Mouse (Mus musculus) liver, embryonic 14.5 days (tissue): ENCODE data around the gene Lcn3. TPM values are rescaled to one million over a fixed set of nuclear protein-coding genes. Genes with fewer than 3 reads are reported as not detected.

Source experiments
- ATAC-seq: fragments of 200-750 bp; cut with Nextera tagmentation; 2 replicates; pipeline ENCODE4 v1.8.0; 2017; ENCODE audit warnings: moderate number of reproducible peaks, mild to moderate bottlenecking, moderate library complexity; ENCODE audit not compliant: insufficient read depth
- DNase-seq, 3 experiments: peaks; one replicate each; pipeline ENCODE4 v3.0.0-alpha.2; 2012 to 2013; ENCODE audit warnings: low read depth in 3 of 3, low spot score in 3 of 3
- H3K27ac ChIP-seq: fragments of 300-500 bp; sonication (generic); 2 replicates; pipeline ENCODE4 v1.5.1; 2014; ENCODE audit warnings: moderate library complexity, mild to moderate bottlenecking, control low read depth, inconsistent platforms
- H3K27me3 ChIP-seq: fragments of 300-500 bp; sonication (generic); 2 replicates; pipeline ENCODE4 v1.6.1; 2014; ENCODE audit warnings: mild to moderate bottlenecking, low read length, moderate library complexity; ENCODE audit not compliant: control insufficient read depth, insufficient read depth
- H3K36me3 ChIP-seq: fragments of 300-500 bp; sonication (generic); replicated peaks from 2 replicates; pipeline ENCODE4 v1.6.1; 2014; ENCODE audit warnings: low read depth; ENCODE audit not compliant: control insufficient read depth, insufficient read depth
- H3K4me1 ChIP-seq, 2 experiments: fragments of 200-500 bp in 1 of 2; fragments of 300-500 bp in 1 of 2; sonication (generic) in 1 of 2; replicated peaks; 2 replicates each; pipeline ENCODE4 v1.6.1; 2012 to 2014; ENCODE audit warnings: antibody characterized with exemption in 1 of 2, inconsistent platforms in 1 of 2, low read length in 1 of 2; ENCODE audit not compliant: control insufficient read depth in 2 of 2, insufficient read depth in 2 of 2
- H3K4me2 ChIP-seq: fragments of 300-500 bp; sonication (generic); 2 replicates; pipeline ENCODE4 v1.6.1; 2014; ENCODE audit warnings: low read depth, mild to moderate bottlenecking, control low read depth, moderate library complexity
- H3K4me3 ChIP-seq, 2 experiments: fragments of 200-500 bp in 1 of 2; fragments of 300-500 bp in 1 of 2; sonication (generic) in 1 of 2; 2 replicates each; pipeline ENCODE4 v1.5.1; 2012 to 2014; ENCODE audit warnings: low read depth in 2 of 2, low read length in 2 of 2, mild to moderate bottlenecking in 2 of 2, control low read depth in 1 of 2, inconsistent platforms in 1 of 2, moderate library complexity in 1 of 2; ENCODE audit not compliant: insufficient read depth in 1 of 2
- H3K9ac ChIP-seq: fragments of 300-500 bp; sonication (generic); replicated peaks from 2 replicates; pipeline ENCODE4 v1.6.1; 2014; ENCODE audit warnings: mild to moderate bottlenecking, control low read depth, moderate library complexity
- H3K9me3 ChIP-seq: fragments of 300-500 bp; sonication (generic); 2 replicates; pipeline ENCODE4 v1.6.1; 2016; ENCODE audit warnings: low read length, mixed read lengths; ENCODE audit not compliant: control insufficient read depth
- CTCF ChIP-seq: IDR thresholded peaks from 2 replicates; pipeline ENCODE4 v1.5.1; 2016; ENCODE audit warnings: antibody characterized with exemption, low read depth, control low read depth
- EP300 ChIP-seq: IDR thresholded peaks from 2 replicates; pipeline ENCODE4 v1.6.1; 2016; ENCODE audit warnings: antibody characterized with exemption, low read depth
- WGBS: fragments of 180-500 bp; shearing (Covaris S2); extraction: QIAGEN DNeasy Blood & Tissue Kit; methylation state at CpG from one replicate; pipeline ENCODE4 v1.1.7; 2014; ENCODE audit not compliant: insufficient replicate concordance; 5-methylcytosine and 5-hydroxymethylcytosine counted together
- polyA plus RNA-seq, 2 experiments: library from polyadenylated mRNA; depleted of rRNA in 1 of 2; stranded (reverse) in 1 of 2; unstranded in 1 of 2; fragments of >200 nt; fragmentation: Nextera tagmentation in 1 of 2; extraction: Ambion mirVana in 1 of 2; gene quantifications; 2 replicates each; pipeline versions ENCODE4 v1.2.1 to v1.2.3; 2012 to 2014

Gene Lcn3
- polyA plus RNA-seq, 2 experiments, result not detected

GRCm38 (mm10) chr2:25775991-25776390 lies 10.6 kb downstream of the Lcn3 start:
- DNase-seq, result no peak
- H3K9ac ChIP-seq, result no peak overlapping the region
- no peak for ATAC-seq
- H3K9me3 ChIP-seq, result no peaks in the 10 kb centered on the region
- no peaks in the 10 kb centered on the region for H3K4me1 ChIP-seq
- H3K27me3 ChIP-seq, result no peaks in the 10 kb centered on the region
- H3K27ac ChIP-seq, result no peak overlapping the region
- H3K36me3 ChIP-seq, result no peaks in the 10 kb centered on the region
- H3K4me3 ChIP-seq, result no peak overlapping the region
- WGBS, result 57% methylated on average over 3 of the region's 3 CpGs
- no peak for TF ChIP-seq EP300
- TF ChIP-seq CTCF, result no peak
- H3K4me2 ChIP-seq, result no peak overlapping the region

- ATAC-seq, result no peak
- 61% methylated on average over 1 of the region's 1 CpGs for WGBS
These were observed 11.3 kb downstream of the Lcn3 start, which contains the start of gene Lcn11 for GRCm38 (mm10) chr2:25776717-25777116. Gene Lcn11, plus strand, starts transcription at chr2:25777017.

GRCm38 (mm10) chr2:25779076-25779475 lies 13.7 kb downstream of the Lcn3 start:
- no peak overlapping the region for H3K4me3 ChIP-seq
- H3K36me3 ChIP-seq, result no peaks in the 10 kb centered on the region
- no peaks in the 10 kb centered on the region for H3K4me1 ChIP-seq
- no peak overlapping the region for H3K27ac ChIP-seq
- WGBS, result 70% methylated on average over 9 of the region's 9 CpGs
- H3K4me2 ChIP-seq, result no peak overlapping the region
- no peak overlapping the region for H3K9ac ChIP-seq
- ATAC-seq (no peak), DNase-seq (no peak)
- H3K9me3 ChIP-seq, result no peaks in the 10 kb centered on the region
- no peaks in the 10 kb centered on the region for H3K27me3 ChIP-seq
- TF ChIP-seq CTCF (no peak), EP300 (no peak)

More at GRCm38 (mm10) chr2:25776717-25777116, 11.3 kb downstream of the Lcn3 start, which contains the start of gene Lcn11:
- Histone ChIP-seq H3K9me3 (no peaks in the 10 kb centered on the region), H3K27ac (no peak within 1 kb of the TSS), H3K36me3 (no peaks in the 10 kb centered on the region), H3K27me3 (no peaks in the 10 kb centered on the region), H3K9ac (no peak within 1 kb of the TSS), H3K4me3 (no peak within 1 kb of the TSS), H3K4me1 (no peaks in the 10 kb centered on the region), H3K4me2 (no peak within 1 kb of the TSS)
- no peak for DNase-seq
- no peak for TF ChIP-seq EP300
- no peak for TF ChIP-seq CTCF

GRCm38 (mm10) chr2:25780921-25781320 lies 15.6 kb downstream of the Lcn3 start:
- WGBS, result 39% methylated on average over 4 of the region's 4 CpGs
- no peak for TF ChIP-seq EP300
- TF ChIP-seq CTCF, result no peak
- H3K36me3 ChIP-seq, result no peaks in the 10 kb centered on the region

GRCm38 (mm10) chr2:25781957-25782356 lies 16.6 kb downstream of the Lcn3 start, which contains the start of gene Gm13539:
Gene Gm13539, plus strand, starts transcription at chr2:25782257.
- H3K27me3 ChIP-seq, result no peaks in the 10 kb centered on the region
- peaks cover 3 to 5% of the 10 kb centered on the region in 2 experiments for H3K4me1 ChIP-seq
- no peak within 1 kb of the TSS for H3K27ac ChIP-seq
- H3K9ac ChIP-seq, result no peak within 1 kb of the TSS
- TF ChIP-seq EP300 (no peak), CTCF (no peak)
- H3K4me3 ChIP-seq, result no peak within 1 kb of the TSS
- H3K36me3 ChIP-seq, result no peaks in the 10 kb centered on the region
- 46% methylated on average over 3 of the region's 3 CpGs for WGBS
- H3K4me2 ChIP-seq, result no peak within 1 kb of the TSS
- ATAC-seq (no peak), DNase-seq (no peak)
- no peaks in the 10 kb centered on the region for H3K9me3 ChIP-seq

More at GRCm38 (mm10) chr2:25780921-25781320, 15.6 kb downstream of the Lcn3 start:
- DNase-seq (no peak), ATAC-seq (no peak)
- no peaks in the 10 kb centered on the region for H3K27me3 ChIP-seq
- H3K9me3 ChIP-seq, result no peaks in the 10 kb centered on the region
- H3K4me2 ChIP-seq, result no peak overlapping the region
- H3K4me1 ChIP-seq, result no peaks in the 10 kb centered on the region
- no peak overlapping the region for H3K4me3 ChIP-seq
- no peak overlapping the region for H3K27ac ChIP-seq
- H3K9ac ChIP-seq, result no peak overlapping the region
